Mouse (Mus musculus) granulocyte monocyte progenitor cell, adult 5-6 weeks (primary cell): ENCODE data around the gene Spata25. TPM values are rescaled to one million over a fixed set of nuclear protein-coding genes. Genes with fewer than 3 reads are reported as not detected.
A peak's percentile ranks its signal among the peaks of the same experiment; 100 is the strongest.
"Not testable (repeated sequence)": the region's sequence is repeated elsewhere in the genome, so short reads cannot be mapped to it uniquely, and the experiment has no call there.

ENCODE experiments used
- ATAC-seq: replicated peaks from 2 replicates; pipeline ENCODE4 v1.8.0; 2016; ENCODE audit warnings: mild to moderate bottlenecking, moderate TSS enrichment, inconsistent platforms; ENCODE audit not compliant: poor library complexity, severe bottlenecking
- total RNA-seq, 2 experiments: library from RNA; stranded (forward) in 1 of 2; stranded (reverse) in 1 of 2; fragments of 200-712, 200-1000 nt in 1 of 2; fragments of >200 nt in 1 of 2; fragmentation: Nextera tagmentation in 1 of 2; gene quantifications; 2 replicates each; pipeline ENCODE4 v1.2.3; 2014 to 2017

Spata25 gene
- total RNA-seq, 2 experiments from 2014 or later: not detected

GRCm38 (mm10) chr2:164856309-164857100 lies 28.2 kb upstream of the Spata25 start:
- ATAC-seq: 0 out of 2 replicates have a peak, but pooled peaks have one; percentile 1

- not testable (repeated sequence) for ATAC-seq
Measured at GRCm38 (mm10) chr2:164855572-164855971, 27.2 kb upstream of the Spata25 start.

GRCm38 (mm10) chr2:164850061-164850460 lies 21.7 kb upstream of the Spata25 start:
- no peak for ATAC-seq

GRCm38 (mm10) chr2:164845782-164846181 lies 17.4 kb upstream of the Spata25 start:
- no peak for ATAC-seq

- ATAC-seq: no peak
Measured at GRCm38 (mm10) chr2:164835164-164835563, 6.8 kb upstream of the Spata25 start.

GRCm38 (mm10) chr2:164834531-164834930 lies 6.2 kb upstream of the Spata25 start:
- no peak for ATAC-seq

GRCm38 (mm10) chr2:164833314-164833959 lies 5.1 kb upstream of the Spata25 start, which contains the start of gene Neurl2:
TSS of gene Neurl2 (minus strand) at chr2:164833456.
- peak; percentile 64 for ATAC-seq

- peak; percentile 77 for ATAC-seq
Measured at GRCm38 (mm10) chr2:164832748-164833301, 4.5 kb upstream of the Spata25 start, which contains the start of gene Ctsa. TSS of gene Ctsa (plus strand) at chr2:164832873.

GRCm38 (mm10) chr2:164832032-164832747 lies 3.9 kb upstream of the Spata25 start:
- no peak for ATAC-seq

- no peak for ATAC-seq
Measured at GRCm38 (mm10) chr2:164831029-164831428, 2.7 kb upstream of the Spata25 start.

- ATAC-seq: no peak
Measured at GRCm38 (mm10) chr2:164829090-164829489, 753 bp upstream of the Spata25 start.

GRCm38 (mm10) chr2:164827146-164827850 lies 1.0 kb downstream of the Spata25 start:
- ATAC-seq: no peak

GRCm38 (mm10) chr2:164825521-164825920 lies 2.8 kb downstream of the Spata25 start:
- ATAC-seq: no peak

GRCm38 (mm10) chr2:164823969-164824368 lies 4.4 kb downstream of the Spata25 start:
- ATAC-seq: no peak

GRCm38 (mm10) chr2:164823181-164823585 lies 5.2 kb downstream of the Spata25 start:
- peak; percentile 65 for ATAC-seq

GRCm38 (mm10) chr2:164822636-164823165 lies 5.6 kb downstream of the Spata25 start, which contains the start of gene Zswim1:
TSS of gene Zswim1 (plus strand) at chr2:164822686.
- peak; percentile 99 for ATAC-seq

GRCm38 (mm10) chr2:164821060-164821459 lies 7.3 kb downstream of the Spata25 start:
- no peak for ATAC-seq

GRCm38 (mm10) chr2:164817703-164818102 lies 10.6 kb downstream of the Spata25 start:
- ATAC-seq: no peak

GRCm38 (mm10) chr2:164817206-164817605 lies 11.1 kb downstream of the Spata25 start:
- ATAC-seq: no peak

GRCm38 (mm10) chr2:164815821-164816220 lies 12.5 kb downstream of the Spata25 start:
- ATAC-seq: no peak
